Mouse (Mus musculus) hindbrain, embryonic 16.5 days (tissue): ENCODE results near the gene Smndc1. TPM values are rescaled to one million over a fixed set of nuclear protein-coding genes. Genes with fewer than 3 reads are reported as not detected.

Source experiments
- ATAC-seq: fragments of 200-750 bp; cut with Nextera tagmentation; 2 replicates; pipeline ENCODE4 v1.8.0; 2017; ENCODE audit warnings: moderate TSS enrichment, moderate library complexity
- H3K27ac ChIP-seq: fragments of 300-500 bp; sonication (generic); 2 replicates; pipeline ENCODE4 v1.5.1; 2014; ENCODE audit warnings: low read depth, mild to moderate bottlenecking, control low read depth, low read length, moderate library complexity
- H3K27me3 ChIP-seq: fragments of 300-500 bp; sonication (generic); replicated peaks from 2 replicates; pipeline ENCODE4 v1.6.1; 2014; ENCODE audit warnings: low read length; ENCODE audit not compliant: control insufficient read depth, insufficient read depth
- H3K36me3 ChIP-seq: fragments of 300-500 bp; sonication (generic); 2 replicates; pipeline ENCODE4 v1.6.1; 2014; ENCODE audit warnings: mild to moderate bottlenecking, low read length, moderate library complexity, mixed read lengths; ENCODE audit not compliant: control insufficient read depth, insufficient read depth
- H3K4me1 ChIP-seq: fragments of 300-500 bp; sonication (generic); 2 replicates; pipeline ENCODE4 v1.6.1; 2014; ENCODE audit warnings: low read depth, low read length; ENCODE audit not compliant: control insufficient read depth, insufficient read depth
- H3K4me2 ChIP-seq: fragments of 300-500 bp; sonication (generic); 2 replicates; pipeline ENCODE4 v1.6.1; 2014; ENCODE audit warnings: mild to moderate bottlenecking, low read length, control low read depth, moderate library complexity
- H3K4me3 ChIP-seq: fragments of 300-500 bp; sonication (generic); 2 replicates; pipeline ENCODE4 v1.5.1; 2014; ENCODE audit warnings: mild to moderate bottlenecking, low read length, control low read depth, moderate library complexity
- H3K9ac ChIP-seq: fragments of 300-500 bp; sonication (generic); 2 replicates; pipeline ENCODE4 v1.6.1; 2014; ENCODE audit warnings: low read depth, mild to moderate bottlenecking, control low read depth, low read length, moderate library complexity
- H3K9me3 ChIP-seq: fragments of 300-500 bp; sonication (generic); 2 replicates; pipeline ENCODE4 v1.6.1; 2014; ENCODE audit warnings: mild to moderate bottlenecking, low read length, moderate library complexity; ENCODE audit not compliant: control insufficient read depth
- WGBS: fragments of 180-500 bp; shearing (Covaris S2); extraction: QIAGEN DNeasy Blood & Tissue Kit; methylation state at CpG from one replicate; pipeline ENCODE4 v1.1.7; 2014; 5-methylcytosine and 5-hydroxymethylcytosine counted together
- polyA plus RNA-seq: library from polyadenylated mRNA; unstranded; fragments of >200 nt; fragmentation: Nextera tagmentation; extraction: Ambion mirVana; gene quantifications from 2 replicates; pipeline ENCODE4 v1.2.1, GENCODE M21; 2015

Smndc1 gene
- polyA plus RNA-seq, 1 experiment from 2014 or later, result 26.9 TPM

DNA sequence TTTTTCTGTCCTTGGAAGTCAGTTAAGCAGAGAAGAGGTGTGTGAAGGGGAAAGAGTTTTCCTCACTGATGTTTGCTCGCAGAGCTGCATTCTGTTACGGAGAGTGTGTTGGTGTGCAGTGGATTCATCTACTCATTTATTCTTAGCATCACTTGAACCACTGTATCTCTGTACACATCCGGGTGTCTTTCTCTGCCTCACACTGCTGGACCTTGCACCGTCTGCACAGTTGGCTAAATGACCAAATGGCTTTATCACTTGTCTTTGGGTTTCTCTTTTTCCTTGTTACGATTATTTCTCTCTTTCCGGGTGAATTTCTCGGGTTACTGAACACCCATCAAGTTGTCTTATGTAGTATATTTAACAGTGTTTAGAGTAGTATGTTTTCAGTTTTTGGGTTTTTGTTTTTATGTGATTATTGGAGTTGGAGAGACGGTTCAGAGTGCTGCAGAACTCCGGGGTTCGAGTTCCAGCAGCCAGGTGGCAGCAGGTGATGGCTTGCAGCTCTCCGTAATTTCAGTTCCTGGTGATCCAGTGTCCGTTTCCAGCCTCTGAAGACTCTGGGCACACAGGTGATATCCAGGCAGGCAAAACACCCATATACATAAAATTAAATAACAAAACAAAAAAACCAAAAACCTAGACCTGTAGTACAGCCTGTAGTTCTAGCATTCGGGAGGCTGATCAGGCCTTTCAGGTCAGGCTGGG is 47.0 kb downstream of the Smndc1 start:
- Histone ChIP-seq H3K4me2 (no peak overlapping the region), H3K27ac (no peak overlapping the region), H3K9me3 (no peaks in the 10 kb centered on the region), H3K4me3 (no peak overlapping the region), H3K27me3 (no peaks in the 10 kb centered on the region), H3K36me3 (0 out of 2 replicates have a peak, but pooled peaks cover 3% of the 10 kb centered on the region), H3K4me1 (peaks cover 6% of the 10 kb centered on the region; the same call in 1 of the 2 replicates), H3K9ac (no peak overlapping the region)
- 90% methylated on average over 13 of the region's 13 CpGs for WGBS
- no peak for ATAC-seq

DNA sequence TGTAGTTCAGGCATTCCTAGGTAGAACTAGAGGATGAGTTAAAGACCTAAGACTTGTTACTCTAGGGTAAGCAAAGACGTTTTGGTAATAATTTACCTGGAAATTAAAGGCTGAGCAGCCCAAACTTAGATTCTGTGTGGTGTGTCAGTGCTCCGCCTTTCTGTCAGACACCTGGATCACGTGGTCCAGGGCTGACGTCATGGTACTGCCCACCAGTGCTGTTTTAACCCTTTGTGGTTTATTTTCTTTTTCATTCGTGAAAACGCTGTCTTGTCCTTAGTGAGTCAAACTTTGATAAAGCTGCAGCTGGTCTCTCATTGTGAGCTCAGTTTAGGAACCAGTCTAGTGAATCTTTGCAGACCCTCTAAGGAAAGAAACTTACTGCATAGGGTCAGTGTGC is 50.0 kb downstream of the Smndc1 start:
- peak overlapping the region; percentile 20 for H3K4me2 ChIP-seq
- peaks cover 2% of the 10 kb centered on the region; the same call in 1 of the 2 replicates for H3K4me1 ChIP-seq
- H3K9ac ChIP-seq, result no peak overlapping the region
- peak overlapping the region; percentile 11; the same call in 1 of the 2 replicates for H3K4me3 ChIP-seq
- H3K36me3 ChIP-seq, result no peaks in the 10 kb centered on the region; the same call in 1 of the 2 replicates
- no peaks in the 10 kb centered on the region for H3K27me3 ChIP-seq
- H3K9me3 ChIP-seq, result no peaks in the 10 kb centered on the region
- ATAC-seq, result peak; percentile 53; the same call in 1 of the 2 replicates
- 29% methylated on average over 6 of the region's 6 CpGs for WGBS
- no peak overlapping the region for H3K27ac ChIP-seq

DNA sequence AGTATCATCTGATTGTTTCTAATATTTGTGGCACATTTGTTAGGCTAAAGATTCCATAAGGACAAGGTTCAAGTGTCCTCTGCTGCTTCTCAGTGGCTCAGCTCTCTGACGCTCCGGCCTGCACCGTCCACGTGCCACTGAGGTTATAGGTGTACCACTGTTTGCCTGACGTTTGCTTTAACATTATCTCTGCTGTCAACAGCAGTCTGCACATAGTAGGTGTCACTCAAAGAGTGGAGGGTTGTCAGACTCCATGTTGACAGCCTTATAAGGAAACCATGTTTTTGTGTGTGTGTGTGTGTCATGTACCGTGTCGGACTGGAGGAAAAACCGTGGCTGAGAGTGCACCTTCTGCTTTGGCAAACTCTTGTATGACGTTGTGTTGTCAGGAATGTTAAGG is 55.1 kb downstream of the Smndc1 start:
- no peaks in the 10 kb centered on the region for H3K9me3 ChIP-seq
- ATAC-seq, result no peak
- H3K9ac ChIP-seq, result no peak overlapping the region
- H3K4me1 ChIP-seq, result peaks cover 6% of the 10 kb centered on the region
- no peak overlapping the region for H3K4me3 ChIP-seq
- H3K27me3 ChIP-seq, result no peaks in the 10 kb centered on the region
- H3K36me3 ChIP-seq, result no peaks in the 10 kb centered on the region; the same call in 1 of the 2 replicates
- 92% methylated on average over 9 of the region's 9 CpGs for WGBS
- H3K27ac ChIP-seq, result no peak overlapping the region
- no peak overlapping the region for H3K4me2 ChIP-seq

DNA sequence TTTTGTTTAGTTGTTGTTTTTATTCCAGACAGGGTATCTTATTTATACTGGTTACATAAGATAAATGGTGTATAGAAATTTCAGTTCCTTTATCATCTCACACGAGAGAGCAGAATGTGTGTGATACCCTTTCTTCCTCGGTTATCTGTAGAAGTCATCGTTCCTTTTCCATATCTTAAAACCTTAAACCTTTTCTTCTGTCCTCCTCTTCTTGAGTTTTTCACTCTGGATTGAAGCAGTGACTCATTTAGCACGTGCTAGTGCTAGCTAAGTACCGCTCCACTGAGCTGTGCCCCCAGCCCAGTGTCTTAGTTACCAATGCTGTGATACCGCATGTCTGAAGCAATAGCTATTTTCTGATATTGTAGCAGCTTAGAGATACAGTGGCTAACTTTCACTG is 56.6 kb downstream of the Smndc1 start:
- no peak overlapping the region for H3K27ac ChIP-seq
- no peaks in the 10 kb centered on the region for H3K9me3 ChIP-seq
- no peak for ATAC-seq
- WGBS, result 90% methylated on average over 6 of the region's 6 CpGs
- H3K4me3 ChIP-seq, result no peak overlapping the region
- no peak overlapping the region for H3K9ac ChIP-seq
- no peaks in the 10 kb centered on the region; the same call in 1 of the 2 replicates for H3K36me3 ChIP-seq
- H3K27me3 ChIP-seq, result no peaks in the 10 kb centered on the region
- H3K4me2 ChIP-seq, result no peak overlapping the region
- peaks cover 6% of the 10 kb centered on the region for H3K4me1 ChIP-seq

DNA sequence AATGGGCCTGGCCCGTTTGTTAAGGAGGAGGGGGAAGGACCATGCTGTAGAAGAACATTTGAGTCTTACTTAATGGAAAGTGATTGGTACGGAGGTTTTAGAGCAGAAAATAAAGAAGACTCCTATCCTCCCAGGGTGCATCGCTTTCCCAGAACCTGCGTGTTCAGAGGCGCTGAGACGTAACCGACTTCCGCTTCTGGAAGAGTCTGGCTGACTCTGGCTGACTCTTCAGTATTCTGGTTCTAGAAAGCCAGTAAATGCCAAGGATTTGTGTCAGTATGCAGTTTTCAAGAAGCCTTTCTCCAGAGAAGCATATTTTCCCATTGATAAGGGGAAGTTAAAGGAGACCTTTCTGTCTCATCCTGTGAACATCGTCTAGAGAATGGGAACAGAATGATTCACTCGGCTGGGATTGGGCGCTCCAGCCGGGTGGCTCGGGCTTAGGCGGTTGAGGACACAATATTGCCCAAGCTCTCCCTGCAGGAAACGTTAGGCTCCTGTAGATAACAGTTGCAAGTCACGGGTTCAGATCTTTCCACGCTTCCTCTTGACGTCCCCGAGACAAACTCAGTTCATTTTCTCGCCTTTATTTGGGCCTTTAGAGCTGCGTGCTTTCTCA is 58.4 kb downstream of the Smndc1 start:
- H3K36me3 ChIP-seq, result no peaks in the 10 kb centered on the region
- WGBS, result 93% methylated on average over 21 of the region's 21 CpGs
- peaks cover 6% of the 10 kb centered on the region for H3K4me1 ChIP-seq
- H3K9ac ChIP-seq, result no peak overlapping the region
- no peak overlapping the region for H3K4me2 ChIP-seq
- H3K9me3 ChIP-seq, result no peaks in the 10 kb centered on the region
- no peak for ATAC-seq
- no peak overlapping the region for H3K4me3 ChIP-seq
- no peaks in the 10 kb centered on the region for H3K27me3 ChIP-seq
- no peak overlapping the region for H3K27ac ChIP-seq

DNA sequence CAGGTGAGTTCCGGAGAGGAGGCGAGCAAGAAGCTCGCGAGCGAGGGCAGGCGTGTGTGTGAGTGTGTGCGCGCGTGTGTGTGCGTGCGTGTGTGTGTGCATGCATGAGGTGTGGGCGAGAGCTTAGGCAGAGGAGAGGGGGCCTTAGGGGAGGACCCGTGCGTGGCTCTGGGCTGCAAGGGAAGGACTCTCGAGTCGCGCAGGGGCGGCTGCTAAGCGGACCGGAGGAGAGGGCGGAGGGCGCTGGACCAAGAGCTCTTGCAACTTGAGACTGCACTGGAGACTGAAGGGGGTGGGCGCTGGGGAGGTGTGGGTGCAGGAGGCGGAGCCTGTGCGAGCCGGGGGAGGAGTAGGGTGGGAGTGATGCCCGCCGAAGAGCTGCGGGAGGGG is 60.4 kb downstream of the Smndc1 start:
- under 1% methylated on average over 29 of the region's 29 CpGs for WGBS
- Histone ChIP-seq H3K27ac (peak overlapping the region; percentile 80; the same call in 1 of the 2 replicates), H3K9ac (peak overlapping the region; percentile 74), H3K27me3 (no peaks in the 10 kb centered on the region), H3K4me1 (peaks cover 17% of the 10 kb centered on the region), H3K36me3 (no peaks in the 10 kb centered on the region), H3K9me3 (no peaks in the 10 kb centered on the region), H3K4me2 (peak overlapping the region; percentile 71), H3K4me3 (peak overlapping the region; percentile 86)
- peak; percentile 73 for ATAC-seq

Other genes starting within 250 kb of the Smndc1 start
- gene Mxi1, start 80.1 kb downstream of the Smndc1 start, polyA plus RNA-seq, result 18.9 and 27.8 TPM in 2 replicates
- gene Gm10197, start 18.8 kb downstream of the Smndc1 start, polyA plus RNA-seq, result not detected in 2 replicates
- 7.6 and 8.2 TPM in 2 replicates for gene Dusp5, start 138.5 kb upstream of the Smndc1 start, polyA plus RNA-seq
- gene Nutf2-ps1, start 198.5 kb upstream of the Smndc1 start, polyA plus RNA-seq, result 206 and 244 TPM in 2 replicates
- 49.9 and 50.0 TPM in 2 replicates for gene Smc3, start 209.8 kb upstream of the Smndc1 start, polyA plus RNA-seq